Mouse (Mus musculus): ENCODE results near the gene Yju2. TPM values are rescaled to one million over a fixed set of nuclear protein-coding genes. Genes with fewer than 3 reads are reported as not detected.
"Not testable (repeated sequence)": the region's sequence is repeated elsewhere in the genome, so short reads cannot be mapped to it uniquely, and the experiment has no call there.

Gene Yju2
- polyA plus RNA-seq (2015; fragmentation: Nextera tagmentation; extraction: Ambion mirVana), result 21.1 and 24.1 TPM in 2 replicates

DNA sequence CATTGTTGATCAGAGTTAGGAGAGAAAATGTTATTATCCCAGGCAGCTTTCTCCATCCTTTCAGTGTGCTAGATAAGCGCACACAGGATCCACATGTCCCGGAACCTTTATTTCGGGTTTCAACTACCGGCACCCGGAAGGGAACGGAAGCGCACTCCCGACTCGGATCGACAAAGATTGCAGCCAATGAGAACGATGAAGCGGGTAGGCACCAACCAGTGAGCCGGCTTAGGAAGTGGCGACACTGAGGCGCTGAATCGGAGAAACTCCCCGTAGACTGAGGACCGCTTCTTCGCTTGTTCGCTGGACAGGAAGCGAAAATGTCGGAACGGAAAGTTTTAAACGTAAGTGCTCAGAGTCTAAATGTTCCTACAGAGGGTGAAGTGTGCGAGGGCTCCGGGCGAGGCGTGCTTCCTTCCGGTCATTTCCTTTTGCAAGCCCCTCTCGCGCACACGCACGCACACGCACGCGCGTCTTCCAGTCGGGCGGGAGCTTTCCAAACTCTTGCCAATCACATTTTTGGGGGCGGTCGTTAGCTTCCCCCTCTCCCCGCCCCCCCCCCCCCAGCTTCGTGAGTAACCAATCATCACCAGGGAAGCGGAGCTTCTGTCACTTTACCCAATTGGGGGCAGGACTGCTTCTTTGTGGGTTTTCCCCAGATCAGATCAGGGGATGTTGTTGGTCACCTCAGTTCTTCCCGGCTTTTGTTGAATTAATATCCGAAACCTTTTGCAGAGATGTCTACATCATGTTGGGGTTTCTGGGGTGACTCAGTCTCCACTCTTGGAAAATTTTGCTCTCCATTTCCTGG is at the start of gene Yju2:
Yju2 (plus strand) TSS at position 182 of the 811 bp plus-strand sequence.
- Histone ChIP-seq H3K9ac (peak within 1 kb of the TSS; percentile 72), H3K27ac (replicated peaks) (peak within 1 kb of the TSS; percentile 96), H3K4me3 (peak within 1 kb of the TSS; percentile 51), H3K4me2 (peak within 1 kb of the TSS; percentile 64), H3K36me3 (peaks cover 30% of the 10 kb centered on the region), H3K9me3 (no peaks in the 10 kb centered on the region), H3K4me1 (replicated peaks) (peaks cover 46% of the 10 kb centered on the region), H3K27me3 (peaks cover 15% of the 10 kb centered on the region)
- ATAC-seq (ENCODE audit: low read depth), result peak; percentile 90
- WGBS, result under 1% methylated on average over 45 of the region's 46 CpGs

DNA sequence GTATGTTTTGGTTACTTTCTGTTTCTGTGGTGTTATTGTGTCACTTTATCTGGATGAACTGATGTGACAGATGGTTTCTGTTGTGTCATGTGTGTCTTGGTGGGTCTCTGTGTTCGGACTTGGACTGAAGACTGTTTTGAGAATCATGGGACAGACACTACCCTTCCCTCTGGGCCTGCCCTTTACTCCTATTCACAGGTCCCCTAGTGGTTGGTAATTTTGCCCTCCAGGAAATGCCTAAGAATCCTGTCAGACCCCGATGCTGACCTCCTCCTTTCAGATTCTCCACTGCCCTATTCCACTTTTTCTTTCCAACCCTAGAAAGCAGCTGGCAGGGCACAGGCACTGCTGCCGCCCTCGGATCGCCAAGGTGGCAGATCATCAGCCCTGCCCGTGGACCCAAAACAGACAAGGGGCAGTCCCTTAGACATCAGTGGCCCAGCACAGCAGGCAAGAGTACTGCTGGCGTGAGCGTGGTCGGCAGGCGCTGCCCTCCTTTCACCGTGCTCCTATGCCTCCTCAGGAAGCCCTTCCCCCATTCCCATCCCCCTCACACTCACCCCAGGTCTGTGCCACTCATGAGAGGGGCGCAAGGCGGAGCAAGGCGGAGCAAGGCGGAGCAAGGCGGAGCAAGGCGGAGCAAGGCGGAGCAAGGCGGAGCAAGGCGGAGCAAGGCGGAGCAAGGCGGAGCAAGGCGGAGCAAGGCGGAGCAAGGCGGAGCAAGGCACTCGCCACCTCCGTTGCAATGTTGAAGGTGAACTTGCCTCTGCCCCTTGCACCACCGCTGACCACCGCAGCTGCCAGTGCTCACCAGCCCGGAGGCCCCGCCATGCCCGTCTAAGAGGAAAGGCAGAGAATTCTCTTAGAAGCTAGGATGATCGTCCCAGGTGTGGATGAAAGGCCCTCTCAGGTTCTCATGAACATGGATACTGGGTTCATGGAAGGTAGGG is 27.1 kb upstream of the Yju2 start:
- Histone ChIP-seq H3K9ac (peak overlapping the region; percentile 83), H3K36me3 (no peaks in the 10 kb centered on the region), H3K4me1 (replicated peaks) (peaks cover 4% of the 10 kb centered on the region), H3K9me3 (no peaks in the 10 kb centered on the region), H3K27ac (replicated peaks) (peak overlapping the region; percentile 86), H3K4me2 (peak overlapping the region; percentile 66), H3K4me3 (peak overlapping the region; percentile 60), H3K27me3 (no peaks in the 10 kb centered on the region)
- peak; percentile 99 for ATAC-seq (ENCODE audit: low read depth)
- 1% methylated on average over 33 of the region's 33 CpGs for WGBS

DNA sequence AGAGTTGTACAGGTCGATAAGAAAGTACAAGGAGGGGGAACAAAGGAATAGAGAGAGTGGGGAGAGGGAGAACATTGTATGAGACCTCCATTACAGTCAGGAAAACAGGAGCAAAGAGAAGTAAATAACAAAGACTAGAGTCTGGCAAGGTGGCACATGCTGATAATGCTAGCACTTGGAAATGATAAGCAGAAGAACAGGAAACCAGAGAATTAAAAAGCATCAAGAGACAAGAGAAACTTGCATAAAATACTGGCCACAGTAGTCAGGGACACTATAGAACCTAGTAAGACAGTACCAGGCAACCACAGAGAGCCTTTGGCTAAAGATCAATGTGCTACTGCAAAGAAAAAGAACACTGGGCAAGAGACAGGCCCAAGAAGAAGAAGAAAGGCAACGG is 26.3 kb upstream of the Yju2 start:
- Histone ChIP-seq H3K27me3 (no peaks in the 10 kb centered on the region), H3K4me1 (replicated peaks) (peaks cover 4% of the 10 kb centered on the region), H3K36me3 (no peaks in the 10 kb centered on the region), H3K9me3 (peaks cover 6% of the 10 kb centered on the region; the same call in 1 of the 2 replicates), H3K27ac (replicated peaks) (no peak overlapping the region), H3K4me3 (peak overlapping the region; percentile 60), H3K9ac (peak overlapping the region; percentile 71; the same call in 1 of the 2 replicates), H3K4me2 (peak overlapping the region; percentile 66)
- 69% methylated on average over 2 of the region's 2 CpGs for WGBS
- no peak for ATAC-seq (ENCODE audit: low read depth)

DNA sequence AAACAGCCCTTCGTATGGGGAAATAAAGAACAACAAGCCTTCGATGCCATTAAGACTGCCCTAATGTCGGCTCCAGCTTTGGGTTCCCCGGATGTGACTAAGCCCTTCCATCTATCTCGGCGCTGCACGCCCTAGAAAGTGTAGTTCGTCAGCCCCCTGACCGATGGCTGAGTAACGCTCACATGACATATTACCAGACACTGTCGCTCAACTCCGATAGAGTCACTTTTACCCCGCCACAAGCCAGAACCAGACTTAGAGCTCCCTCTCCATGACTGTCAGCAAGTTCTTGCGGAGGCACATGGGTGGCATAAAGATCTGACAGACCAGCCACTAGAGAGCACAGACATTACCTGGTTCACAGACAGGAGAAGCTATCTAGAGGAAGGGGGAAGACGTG is 25.7 kb upstream of the Yju2 start:
- no peak for ATAC-seq (ENCODE audit: low read depth)
- H3K9me3 ChIP-seq, result peaks cover 9% of the 10 kb centered on the region
- H3K36me3 ChIP-seq, result peaks cover 3% of the 10 kb centered on the region; the same call in 1 of the 2 replicates
- H3K4me1 ChIP-seq (replicated peaks), result peaks cover 4% of the 10 kb centered on the region
- no peak overlapping the region; the same call in 1 of the 2 replicates for H3K4me2 ChIP-seq
- no peak overlapping the region for H3K4me3 ChIP-seq
- H3K27ac ChIP-seq (replicated peaks), result no peak overlapping the region
- 93% methylated on average over 15 of the region's 15 CpGs for WGBS
- no peak overlapping the region for H3K9ac ChIP-seq
- H3K27me3 ChIP-seq, result no peaks in the 10 kb centered on the region

DNA sequence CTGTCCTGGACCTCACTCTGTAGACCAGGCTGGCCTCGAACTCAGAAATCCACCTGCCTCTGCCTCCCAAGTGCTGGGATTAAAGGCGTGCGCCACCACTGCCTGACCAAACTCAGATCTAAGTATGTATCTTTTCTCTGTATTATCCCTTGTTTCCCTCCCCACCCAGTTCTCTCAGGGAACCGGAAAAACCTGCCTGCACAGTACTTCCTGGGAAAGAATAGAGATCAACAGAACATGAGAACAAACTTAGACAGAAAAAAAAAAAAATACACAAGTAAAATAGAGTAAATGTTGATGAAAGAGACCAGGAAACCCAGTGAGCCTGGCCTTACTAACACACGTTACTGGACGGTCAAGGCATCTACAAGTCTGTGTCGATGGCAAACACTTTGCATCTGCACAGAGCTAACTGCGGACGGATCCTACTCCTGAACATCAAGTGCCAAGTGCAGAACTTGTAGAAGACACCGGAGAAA is 14.5 kb upstream of the Yju2 start:
- ATAC-seq (ENCODE audit: low read depth); H3K9me3 ChIP-seq: not testable (repeated sequence)
- H3K9ac ChIP-seq, result peak overlapping the region; percentile 75

DNA sequence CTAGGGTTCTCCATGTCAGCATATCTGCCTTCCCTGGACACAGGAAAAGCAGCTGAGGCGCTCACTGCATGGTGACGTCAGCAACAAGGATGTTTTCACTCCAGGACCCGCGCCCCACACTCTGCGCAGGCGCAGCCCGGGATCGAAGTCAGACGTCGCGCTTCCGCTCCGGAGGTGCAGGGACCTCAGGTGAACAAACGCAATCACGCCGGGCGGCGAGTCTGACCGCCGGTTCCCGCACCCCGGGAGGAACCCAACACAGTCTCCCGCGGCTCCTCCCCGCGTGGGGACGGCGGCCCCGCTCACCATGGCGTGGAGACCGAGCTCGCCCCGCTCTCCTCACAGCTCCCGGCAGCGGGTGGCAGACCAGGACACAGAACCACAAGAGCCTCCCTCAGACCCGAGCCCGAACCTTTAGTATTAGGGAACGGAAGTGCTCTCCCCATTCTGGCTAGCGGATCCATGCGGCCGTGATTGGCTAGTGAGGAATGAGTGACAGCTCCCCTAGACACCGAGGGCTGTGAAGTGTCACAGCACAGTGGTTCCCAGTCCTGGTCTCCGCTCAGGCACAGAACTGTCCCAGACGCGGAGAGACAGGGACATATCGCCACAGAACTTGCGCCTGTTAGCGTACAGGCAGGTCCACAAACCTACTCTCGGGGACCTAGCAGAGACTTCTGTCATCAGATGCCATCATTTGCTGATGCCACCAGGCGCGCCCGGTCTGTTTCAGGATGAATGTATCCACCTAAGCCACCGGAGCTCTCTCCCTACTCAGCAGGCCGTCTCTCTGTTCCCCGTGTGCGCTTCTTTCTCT is 13.8 kb upstream of the Yju2 start:
- Histone ChIP-seq H3K4me3 (peak overlapping the region; percentile 48), H3K4me1 (replicated peaks) (peaks cover 11% of the 10 kb centered on the region; the same call in 1 of the 2 replicates), H3K4me2 (peak overlapping the region; percentile 74), H3K9ac (peak overlapping the region; percentile 75), H3K27ac (replicated peaks) (peak overlapping the region; percentile 94)
- not testable (repeated sequence) for H3K9me3 ChIP-seq, H3K27me3 ChIP-seq, H3K36me3 ChIP-seq
- under 1% methylated on average over 56 of the region's 56 CpGs for WGBS
- ATAC-seq (ENCODE audit: low read depth), result peak; percentile 99

More for the DNA sequence above, 14.5 kb upstream of the Yju2 start:
- Histone ChIP-seq H3K4me3 (peak overlapping the region; percentile 48), H3K27ac (replicated peaks) (peak overlapping the region; percentile 94), H3K4me1 (replicated peaks) (peaks cover 11% of the 10 kb centered on the region; the same call in 1 of the 2 replicates), H3K36me3 (peaks cover 12% of the 10 kb centered on the region), H3K4me2 (peak overlapping the region; percentile 74)
- H3K27me3 ChIP-seq, result not testable (repeated sequence)
- 37% methylated on average over 10 of the region's 10 CpGs for WGBS

DNA sequence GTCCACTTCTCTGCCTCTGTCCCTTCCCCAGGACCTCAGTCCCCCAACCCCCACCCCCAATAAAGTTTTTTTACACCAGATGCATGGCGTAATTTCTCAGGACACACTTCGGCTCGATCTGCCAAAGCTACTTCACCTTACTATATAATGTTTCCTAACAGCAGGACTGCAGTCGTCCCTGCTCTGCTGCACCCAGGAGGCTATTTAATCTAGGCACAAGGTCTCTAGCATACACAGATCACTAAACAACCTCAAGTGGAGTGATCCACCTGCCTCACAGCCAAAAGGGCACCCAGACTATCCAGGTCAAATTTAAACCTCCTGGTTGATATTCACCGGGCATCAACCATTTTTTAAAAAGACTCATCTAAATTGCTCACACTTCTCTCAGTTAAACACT is 13.2 kb upstream of the Yju2 start:
- H3K4me1 ChIP-seq (replicated peaks), result peaks cover 11% of the 10 kb centered on the region; the same call in 1 of the 2 replicates
- peak overlapping the region; percentile 74 for H3K4me2 ChIP-seq
- peak overlapping the region; percentile 48 for H3K4me3 ChIP-seq
- H3K27ac ChIP-seq (replicated peaks), result peak overlapping the region; percentile 94
- peak overlapping the region; percentile 75 for H3K9ac ChIP-seq
- no peaks in the 10 kb centered on the region for H3K9me3 ChIP-seq
- H3K36me3 ChIP-seq, result no peaks in the 10 kb centered on the region
- 0 out of 2 replicates have a peak, but pooled peaks have one; percentile 2 for ATAC-seq (ENCODE audit: low read depth)
- 31% methylated on average over 5 of the region's 5 CpGs for whole genome bisulfite sequencing
- H3K27me3 ChIP-seq, result peaks cover 6% of the 10 kb centered on the region; the same call in 1 of the 2 replicates

DNA sequence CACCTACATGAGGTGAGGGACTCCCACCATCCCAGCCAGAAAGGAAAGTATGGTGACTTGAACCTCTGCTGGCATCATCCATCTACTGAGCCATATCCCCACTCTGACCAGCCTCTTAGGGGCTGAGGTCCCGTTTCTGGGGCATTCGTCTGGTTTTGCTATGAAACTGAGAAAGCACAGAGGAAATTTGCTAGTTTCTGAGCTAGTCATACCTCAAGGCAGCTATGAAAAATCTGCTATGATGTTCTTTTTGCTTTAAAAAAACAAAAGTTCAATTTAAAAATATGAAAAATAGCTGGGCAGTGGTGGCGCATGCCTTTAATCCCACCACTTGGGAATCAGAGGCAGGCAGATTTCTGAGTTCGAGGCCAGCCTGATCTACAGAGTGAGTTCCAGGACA is 10.3 kb upstream of the Yju2 start:
- Histone ChIP-seq H3K9me3 (no peaks in the 10 kb centered on the region), H3K27ac (replicated peaks) (no peak overlapping the region), H3K4me3 (no peak overlapping the region), H3K27me3 (peaks cover 11% of the 10 kb centered on the region; the same call in 1 of the 2 replicates), H3K4me2 (no peak overlapping the region), H3K4me1 (replicated peaks) (peaks cover 11% of the 10 kb centered on the region; the same call in 1 of the 2 replicates), H3K9ac (no peak overlapping the region), H3K36me3 (no peaks in the 10 kb centered on the region)
- ATAC-seq (ENCODE audit: low read depth), result no peak
- WGBS, result 90% methylated on average over 4 of the region's 4 CpGs

DNA sequence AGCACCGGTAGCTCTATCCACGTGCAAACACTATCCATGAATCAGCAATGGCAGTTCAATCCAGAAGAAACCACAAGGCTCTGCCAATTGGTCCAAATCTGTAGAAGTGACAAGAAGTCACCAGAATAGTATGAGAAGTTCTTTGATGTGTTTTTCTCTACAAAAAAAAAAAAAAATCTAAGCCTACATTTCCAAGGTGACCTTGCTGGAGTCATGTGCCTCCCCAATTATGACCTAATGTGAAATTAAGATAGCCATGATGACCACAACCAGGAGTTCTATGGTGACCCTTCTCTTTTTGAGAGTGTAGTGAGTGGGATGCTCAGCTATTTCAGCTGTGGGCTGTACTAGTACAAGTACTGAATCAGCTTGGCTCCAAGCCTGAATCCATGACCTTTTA is 9.5 kb upstream of the Yju2 start, which contains the start of gene Zfp119b:
Zfp119b (minus strand) TSS at position 101 of the 400 bp plus-strand sequence.
- WGBS, result 87% methylated on average over 2 of the region's 2 CpGs
- ATAC-seq (ENCODE audit: low read depth), result no peak
- H3K27ac ChIP-seq (replicated peaks), result no peak within 1 kb of the TSS

DNA sequence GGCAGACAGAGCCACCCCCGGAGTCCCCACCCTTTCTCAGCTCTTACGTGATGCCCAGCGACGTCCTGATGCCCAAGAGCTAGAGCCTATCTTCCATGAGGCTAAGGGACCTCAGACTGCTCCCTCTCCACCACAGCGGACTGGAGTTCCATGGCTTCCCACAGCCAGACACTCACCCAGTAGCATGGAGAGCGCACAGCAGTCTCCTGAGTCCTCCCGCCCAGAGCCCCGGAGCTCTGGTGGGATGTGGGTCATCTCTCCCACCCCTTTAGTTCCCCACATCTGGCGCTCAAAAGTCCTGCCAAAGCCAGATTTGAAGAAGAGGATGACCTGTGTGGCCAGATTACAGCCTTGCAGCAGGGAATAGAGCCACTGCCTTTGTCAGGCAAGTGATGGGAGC is 8.3 kb upstream of the Yju2 start:
- 79% methylated on average over 9 of the region's 9 CpGs for WGBS
- H3K9me3 ChIP-seq, result no peaks in the 10 kb centered on the region

More for the DNA sequence above, 9.5 kb upstream of the Yju2 start, which contains the start of gene Zfp119b:
- peaks cover 15% of the 10 kb centered on the region for H3K27me3 ChIP-seq
- H3K9me3 ChIP-seq, result no peaks in the 10 kb centered on the region
- H3K36me3 ChIP-seq, result no peaks in the 10 kb centered on the region
- no peak within 1 kb of the TSS for H3K4me3 ChIP-seq
- no peak within 1 kb of the TSS for H3K4me2 ChIP-seq
- H3K9ac ChIP-seq, result no peak within 1 kb of the TSS
- H3K4me1 ChIP-seq (replicated peaks), result peaks cover 8% of the 10 kb centered on the region; the same call in 1 of the 2 replicates

DNA sequence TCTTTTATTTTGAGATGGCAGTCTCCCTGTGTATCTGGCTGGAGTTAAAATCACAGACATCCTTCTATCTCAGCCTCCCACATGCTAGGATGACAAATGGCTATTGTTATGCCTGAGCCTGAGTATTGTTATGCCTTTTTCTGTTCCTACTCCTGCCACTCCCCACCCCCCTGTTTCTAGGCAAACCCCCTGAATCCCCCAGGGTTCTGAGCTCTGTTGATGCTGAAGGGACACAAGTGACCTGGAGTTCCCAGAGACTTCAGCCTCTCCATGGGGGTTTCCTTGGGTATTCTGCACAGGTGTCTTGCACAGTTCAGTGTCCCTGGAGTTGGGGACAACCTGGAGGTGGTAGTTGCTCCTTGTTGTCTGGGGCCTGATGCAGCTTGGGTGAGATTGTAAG is 6.9 kb upstream of the Yju2 start:
- H3K9ac ChIP-seq, result no peak overlapping the region
- H3K4me1 ChIP-seq (replicated peaks), result peaks cover 15% of the 10 kb centered on the region
- peaks cover 27% of the 10 kb centered on the region for H3K27me3 ChIP-seq
- H3K9me3 ChIP-seq, result no peaks in the 10 kb centered on the region
- no peak overlapping the region for H3K4me3 ChIP-seq
- no peak overlapping the region for H3K4me2 ChIP-seq
- H3K27ac ChIP-seq (replicated peaks), result no peak overlapping the region
- ATAC-seq (ENCODE audit: low read depth), result no peak
- no peaks in the 10 kb centered on the region for H3K36me3 ChIP-seq

More for the DNA sequence above, 8.3 kb upstream of the Yju2 start:
- H3K4me3 ChIP-seq, result no peak overlapping the region
- H3K9ac ChIP-seq, result no peak overlapping the region
- no peak overlapping the region for H3K27ac ChIP-seq (replicated peaks)
- ATAC-seq (ENCODE audit: low read depth), result no peak
- H3K36me3 ChIP-seq, result no peaks in the 10 kb centered on the region
- H3K4me2 ChIP-seq, result no peak overlapping the region
- H3K27me3 ChIP-seq, result peaks cover 27% of the 10 kb centered on the region
- peaks cover 6% of the 10 kb centered on the region; the same call in 1 of the 2 replicates for H3K4me1 ChIP-seq (replicated peaks)
